Mouse (Mus musculus) liver, embryonic 14.5 days (tissue): Measurements from ENCODE around the gene Lrp3.

Experiments
- CTCF ChIP-seq: IDR thresholded peaks from 2 replicates; pipeline ENCODE4 v1.5.1; 2016; ENCODE audit warnings: antibody characterized with exemption, low read depth, control low read depth
- EP300 ChIP-seq: IDR thresholded peaks from 2 replicates; pipeline ENCODE4 v1.6.1; 2016; ENCODE audit warnings: antibody characterized with exemption, low read depth

DNA sequence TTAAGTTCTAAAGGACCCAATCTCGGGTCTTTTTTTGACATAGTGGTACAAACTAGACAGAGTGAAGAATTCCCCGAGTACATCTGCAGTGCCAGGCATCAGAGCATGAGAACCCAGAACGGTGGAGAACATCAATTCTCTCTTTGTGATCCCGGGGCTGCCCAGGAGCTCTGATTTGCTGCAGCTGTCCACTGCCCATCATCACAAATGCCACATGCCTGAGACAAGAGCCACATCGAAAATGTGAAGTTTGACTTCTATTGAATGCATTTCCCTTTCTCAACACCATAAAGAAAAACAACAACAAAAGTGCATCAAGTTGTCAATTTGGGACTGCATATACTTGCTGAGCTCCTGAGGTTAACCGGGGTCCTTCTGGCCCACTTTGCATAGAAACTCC is 52.9 kb downstream of the Lrp3 start:
- TF ChIP-seq CTCF (no peak), EP300 (no peak)
